Mouse (Mus musculus) CD4-positive, CD25-positive, alpha-beta regulatory T cell, adult 9 weeks (primary cell): ENCODE measurements around the gene Tbxas1. TPM values are rescaled to one million over a fixed set of nuclear protein-coding genes. Genes with fewer than 3 reads are reported as not detected.

Source experiments
- polyA plus RNA-seq: library from polyadenylated mRNA; unstranded; fragments of 100-300 nt; shearing (Covaris generic); gene quantifications from one replicate; pipeline ENCODE4 v1.2.1, GENCODE M21; 2017

Tbxas1 gene
- 0.07 TPM for polyA plus RNA-seq

GRCm38 (mm10) chr6:38875258-38876070 lies at the start of gene Tbxas1:
Gene Tbxas1 (plus strand): TSS chr6:38875404.

GRCm38 (mm10) chr6:38876071-38876911 lies 1.1 kb downstream of the Tbxas1 start, which contains the start of gene Hipk2:
Gene Hipk2 (minus strand): TSS chr6:38876165.

GRCm38 (mm10) chr6:39117584-39118455 lies 242.6 kb downstream of the Tbxas1 start, which contains the start of gene Parp12:
Gene Parp12 (minus strand): TSS chr6:39118349.

Other genes with a start within 250 kb of the Tbxas1 start
- gene Klrg2, start 238.2 kb upstream of the Tbxas1 start, polyA plus RNA-seq: 0.10 TPM
- not detected for gene Clec2l, start 212.3 kb upstream of the Tbxas1 start, polyA plus RNA-seq
- 12.8 TPM for gene Hipk2, start 761 bp downstream of the Tbxas1 start, polyA plus RNA-seq
- gene Parp12, start 242.9 kb downstream of the Tbxas1 start, polyA plus RNA-seq: 1.3 TPM